Mouse (Mus musculus) forebrain, postnatal 0 days (tissue): ENCODE data around the gene Hyou1. TPM values are rescaled to one million over a fixed set of nuclear protein-coding genes. Genes with fewer than 3 reads are reported as not detected.
A peak's percentile ranks its signal among the peaks of the same experiment; 100 is the strongest.

Experiments
- ATAC-seq: fragments of 200-750 bp; cut with Nextera tagmentation; 2 replicates; pipeline ENCODE4 v1.8.0; 2017; ENCODE audit warnings: mild to moderate bottlenecking, moderate library complexity
- DNase-seq: peaks from one replicate; pipeline ENCODE4 v3.0.0-alpha.2; 2015
- H3K27ac ChIP-seq: fragments of 300-500 bp; sonication (generic); 2 replicates; pipeline ENCODE4 v1.5.1; 2014; ENCODE audit warnings: low read depth, mild to moderate bottlenecking, antibody characterized with exemption, low read length, moderate library complexity, mixed read lengths
- H3K27me3 ChIP-seq: fragments of 300-500 bp; sonication (generic); 2 replicates; pipeline ENCODE4 v1.6.1; 2014; ENCODE audit warnings: mild to moderate bottlenecking, low read length, mixed read lengths; ENCODE audit not compliant: insufficient read depth
- H3K36me3 ChIP-seq: fragments of 300-500 bp; sonication (generic); 2 replicates; pipeline ENCODE4 v1.6.1; 2014; ENCODE audit warnings: mild to moderate bottlenecking, moderate library complexity; ENCODE audit not compliant: insufficient read depth
- H3K4me1 ChIP-seq: fragments of 300-500 bp; sonication (generic); 2 replicates; pipeline ENCODE4 v1.6.1; 2014; ENCODE audit warnings: antibody characterized with exemption; ENCODE audit not compliant: insufficient read depth
- H3K4me2 ChIP-seq: fragments of 300-500 bp; sonication (generic); 2 replicates; pipeline ENCODE4 v1.6.1; 2014; ENCODE audit warnings: low read depth, mild to moderate bottlenecking, moderate library complexity
- H3K4me3 ChIP-seq: fragments of 300-500 bp; sonication (generic); 2 replicates; pipeline ENCODE4 v1.5.1; 2014; ENCODE audit warnings: low read depth, low read length, mixed read lengths
- H3K9ac ChIP-seq: fragments of 300-500 bp; sonication (generic); 2 replicates; pipeline ENCODE4 v1.6.1; 2014; ENCODE audit warnings: mild to moderate bottlenecking
- H3K9me3 ChIP-seq: fragments of 300-500 bp; sonication (generic); 2 replicates; pipeline ENCODE4 v1.6.1; 2016; ENCODE audit warnings: low read length
- CTCF ChIP-seq: sonication (generic); IDR thresholded peaks from 2 replicates; pipeline ENCODE4 v1.5.1; 2016; ENCODE audit warnings: antibody characterized with exemption, control low read depth, low read depth
- WGBS: fragments of 180-500 bp; shearing (Covaris S2); extraction: QIAGEN DNeasy Blood & Tissue Kit; methylation state at CpG from one replicate; pipeline ENCODE4 v1.1.7; 2014; 5-methylcytosine and 5-hydroxymethylcytosine counted together
- polyA plus RNA-seq: library from polyadenylated mRNA; unstranded; fragments of >200 nt; fragmentation: Nextera tagmentation; extraction: Ambion mirVana; gene quantifications from 2 replicates; pipeline ENCODE4 v1.2.1, GENCODE M21; 2015
- total RNA-seq: library from RNA; depleted of rRNA; stranded (reverse); fragments of >200 nt; gene quantifications from 2 replicates; pipeline ENCODE4 v1.2.3, GENCODE M21; 2014

Hyou1 gene
- total and polyA plus RNA-seq, 2 experiments from 2014 or later: 17.4 to 59.0 TPM

- Histone ChIP-seq H3K27me3 (no peaks in the 10 kb centered on the region), H3K4me3 (peak overlapping the region; percentile 64), H3K36me3 (peaks cover 35% of the 10 kb centered on the region), H3K4me2 (peak overlapping the region; percentile 90), H3K4me1 (0 out of 2 replicates have a peak, but pooled peaks cover 15% of the 10 kb centered on the region), H3K9me3 (no peaks in the 10 kb centered on the region), H3K9ac (peak overlapping the region; percentile 84; the same call in 1 of the 2 replicates), H3K27ac (no peak overlapping the region)
- 14% methylated on average over 4 of the region's 4 CpGs for WGBS
- no peak for TF ChIP-seq CTCF
- no peak for ATAC-seq
- no peak for DNase-seq
Observed at GRCm38 (mm10) chr9:44398087-44398486, 18.8 kb downstream of the Hyou1 start.

GRCm38 (mm10) chr9:44398551-44398950 is 19.3 kb downstream of the Hyou1 start:
- no peaks in the 10 kb centered on the region for H3K9me3 ChIP-seq
- H3K4me2 ChIP-seq: peak overlapping the region; percentile 90
- TF ChIP-seq CTCF: no peak
- H3K4me3 ChIP-seq: no peak overlapping the region
- H3K27ac ChIP-seq: no peak overlapping the region
- H3K4me1 ChIP-seq: 0 out of 2 replicates have a peak, but pooled peaks cover 15% of the 10 kb centered on the region
- ATAC-seq (no peak), DNase-seq (no peak)
- 0 out of 2 replicates have a peak overlapping the region, but pooled peaks have one; percentile 84 for H3K9ac ChIP-seq
- H3K27me3 ChIP-seq: no peaks in the 10 kb centered on the region
- peaks cover 39% of the 10 kb centered on the region for H3K36me3 ChIP-seq
- WGBS: 79% methylated on average over 9 of the region's 9 CpGs

GRCm38 (mm10) chr9:44399114-44399794 is 20.0 kb downstream of the Hyou1 start:
- H3K9me3 ChIP-seq: no peaks in the 10 kb centered on the region
- H3K27ac ChIP-seq: no peak overlapping the region
- no peak overlapping the region for H3K4me2 ChIP-seq
- no peak overlapping the region for H3K9ac ChIP-seq
- no peak overlapping the region for H3K4me3 ChIP-seq
- WGBS: 85% methylated on average over 13 of the region's 13 CpGs
- peaks cover 46% of the 10 kb centered on the region for H3K36me3 ChIP-seq
- 0 out of 2 replicates have a peak, but pooled peaks cover 15% of the 10 kb centered on the region for H3K4me1 ChIP-seq
- DNase-seq (no peak), ATAC-seq (no peak)
- TF ChIP-seq CTCF: no peak
- H3K27me3 ChIP-seq: no peaks in the 10 kb centered on the region

- DNase-seq: no peak
- Histone ChIP-seq H3K4me1 (0 out of 2 replicates have a peak, but pooled peaks cover 15% of the 10 kb centered on the region), H3K4me3 (no peak overlapping the region), H3K27me3 (no peaks in the 10 kb centered on the region), H3K4me2 (no peak overlapping the region), H3K36me3 (peaks cover 51% of the 10 kb centered on the region), H3K27ac (no peak overlapping the region), H3K9ac (no peak overlapping the region), H3K9me3 (no peaks in the 10 kb centered on the region)
- ATAC-seq: no peak
- no peak for TF ChIP-seq CTCF
- 84% methylated on average over 6 of the region's 6 CpGs for WGBS
Observed at GRCm38 (mm10) chr9:44399795-44400114, 20.5 kb downstream of the Hyou1 start.

GRCm38 (mm10) chr9:44401081-44401480 is 21.8 kb downstream of the Hyou1 start:
- no peaks in the 10 kb centered on the region for H3K27me3 ChIP-seq
- H3K27ac ChIP-seq: no peak overlapping the region
- no peak for DNase-seq
- no peaks in the 10 kb centered on the region for H3K9me3 ChIP-seq
- TF ChIP-seq CTCF: no peak
- H3K4me2 ChIP-seq: no peak overlapping the region
- H3K4me3 ChIP-seq: no peak overlapping the region
- 87% methylated on average over 4 of the region's 4 CpGs for whole genome bisulfite sequencing
- H3K4me1 ChIP-seq: peaks cover 18% of the 10 kb centered on the region; the same call in 1 of the 2 replicates
- H3K9ac ChIP-seq: no peak overlapping the region
- no peak for ATAC-seq
- H3K36me3 ChIP-seq: peaks cover 56% of the 10 kb centered on the region

- Histone ChIP-seq H3K27ac (no peak overlapping the region), H3K9ac (no peak overlapping the region), H3K36me3 (peaks cover 63% of the 10 kb centered on the region), H3K4me3 (no peak overlapping the region), H3K4me2 (no peak overlapping the region), H3K27me3 (no peaks in the 10 kb centered on the region), H3K9me3 (no peaks in the 10 kb centered on the region), H3K4me1 (peaks cover 7% of the 10 kb centered on the region; the same call in 1 of the 2 replicates)
- 91% methylated on average over 3 of the region's 3 CpGs for WGBS
- TF ChIP-seq CTCF: no peak
- no peak for ATAC-seq
- no peak for DNase-seq
Observed at GRCm38 (mm10) chr9:44405011-44405410, 25.7 kb downstream of the Hyou1 start.

- Histone ChIP-seq H3K27me3 (no peaks in the 10 kb centered on the region), H3K4me2 (peak within 1 kb of the TSS; percentile 76), H3K4me3 (peak within 1 kb of the TSS; percentile 77), H3K4me1 (peaks cover 7% of the 10 kb centered on the region; the same call in 1 of the 2 replicates), H3K27ac (peak within 1 kb of the TSS; percentile 97), H3K9me3 (no peaks in the 10 kb centered on the region), H3K36me3 (peaks cover 55% of the 10 kb centered on the region), H3K9ac (peak within 1 kb of the TSS; percentile 82)
- ATAC-seq (peak; percentile 98), DNase-seq (peak; percentile 98)
- TF ChIP-seq CTCF: 0 out of 2 replicates have a peak, but pooled peaks have one; percentile 2
- WGBS: under 1% methylated on average over 51 of the region's 51 CpGs
Observed at GRCm38 (mm10) chr9:44406906-44407751, 27.8 kb downstream of the Hyou1 start, which contains the start of the genes Rps25 and Trappc4. Gene Rps25, plus strand, starts transcription at chr9:44407139. Gene Trappc4, minus strand, starts transcription at chr9:44407600.
